Mouse (Mus musculus) ES-Bruce4 (cell line): ENCODE measurements at regions not wholly inside any gene's neighbourhood (a gene's known extent, or its start where the extent isn't known, plus 50 kb on each side); places are given as distances from the start of the nearest gene placed in this dataset.

Source experiments
- H3K27ac ChIP-seq: 2 replicates; pipeline ENCODE4 v1.5.1; 2012; ENCODE audit warnings: low read length, inconsistent platforms; ENCODE audit not compliant: insufficient read depth
- H3K27me3 ChIP-seq: 2 replicates; pipeline ENCODE4 v1.6.1; 2012; ENCODE audit warnings: mild to moderate bottlenecking, low read length, inconsistent platforms; ENCODE audit not compliant: control insufficient read depth, poor library complexity, insufficient read depth, severe bottlenecking
- H3K36me3 ChIP-seq: 2 replicates; pipeline ENCODE4 v1.6.1; 2012; ENCODE audit warnings: inconsistent platforms, mild to moderate bottlenecking, low read length, moderate library complexity; ENCODE audit not compliant: control insufficient read depth, poor library complexity, insufficient read depth, severe bottlenecking
- H3K4me1 ChIP-seq: one replicate; pipeline ENCODE4 v1.8.1; 2011; ENCODE audit warnings: low read length; ENCODE audit not compliant: control insufficient read depth, insufficient read depth
- H3K4me3 ChIP-seq: 2 replicates; pipeline ENCODE4 v1.5.1; 2011; ENCODE audit warnings: low read depth, mild to moderate bottlenecking, low read length
- H3K9ac ChIP-seq: 2 replicates; pipeline ENCODE4 v1.6.1; 2012; ENCODE audit warnings: low read depth, mild to moderate bottlenecking, inconsistent platforms; ENCODE audit not compliant: poor library complexity, severe bottlenecking
- H3K9me3 ChIP-seq: replicated peaks from 2 replicates; pipeline ENCODE4 v1.6.1; 2012; ENCODE audit warnings: mild to moderate bottlenecking, low read length, inconsistent platforms; ENCODE audit not compliant: control insufficient read depth, poor library complexity, insufficient read depth, severe bottlenecking
- CTCF ChIP-seq: IDR thresholded peaks from one replicate; pipeline ENCODE4 v1.8.1; 2011; ENCODE audit warnings: low read depth, low read length
- EP300 ChIP-seq: IDR thresholded peaks from 2 replicates; pipeline ENCODE4 v1.6.1; 2011; ENCODE audit warnings: low read depth, low read length; ENCODE audit not compliant: insufficient read depth
- POLR2A ChIP-seq: IDR thresholded peaks from one replicate; pipeline ENCODE4 v1.8.1; 2011; ENCODE audit warnings: low read length; ENCODE audit not compliant: insufficient read depth

GRCm38 (mm10) chr7:136825647-136826046 is 68.8 kb upstream of the Mgmt start:
- H3K4me1 ChIP-seq = no peaks in the 10 kb centered on the region
- H3K27ac ChIP-seq = no peak overlapping the region
- no peaks in the 10 kb centered on the region for H3K36me3 ChIP-seq
- H3K9me3 ChIP-seq = no peaks in the 10 kb centered on the region
- TF ChIP-seq CTCF = no peak
- TF ChIP-seq POLR2A = no peak
- TF ChIP-seq EP300 = no peak
- no peak overlapping the region; the same call in 1 of the 2 replicates for H3K9ac ChIP-seq
- no peaks in the 10 kb centered on the region for H3K27me3 ChIP-seq
- H3K4me3 ChIP-seq = peak overlapping the region; percentile 3; the same call in 1 of the 2 replicates

DNA sequence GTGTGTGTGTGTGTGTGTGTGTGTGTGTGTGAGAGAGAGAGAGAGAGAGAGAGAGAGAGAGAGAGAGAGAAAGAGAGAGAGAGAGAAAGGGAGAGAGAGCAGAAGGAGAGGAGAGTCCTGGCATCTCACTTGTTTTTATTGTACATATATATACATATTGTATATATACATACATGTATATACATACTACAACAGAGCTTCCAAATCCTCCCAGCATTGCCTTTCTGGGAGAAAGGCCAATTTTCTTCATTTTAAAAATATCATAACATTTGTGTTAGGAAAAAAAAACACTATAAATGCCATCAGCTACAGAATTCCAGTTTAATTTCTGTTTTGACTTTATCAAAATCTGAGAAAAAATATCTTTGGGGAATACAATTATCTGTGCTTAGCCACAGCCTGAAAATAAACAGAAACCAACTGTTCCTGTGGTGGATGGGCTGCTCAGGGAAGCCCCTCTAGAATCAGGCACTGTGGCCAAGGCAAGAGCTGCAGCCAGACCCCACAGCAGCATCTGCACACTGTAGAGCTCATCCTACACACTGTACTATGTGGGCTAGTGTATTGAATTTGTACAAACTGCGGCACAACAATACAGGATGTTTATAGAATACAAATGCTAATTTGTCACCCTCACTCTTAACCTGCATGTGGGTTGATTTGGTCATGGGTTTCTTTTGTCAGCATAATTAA is 64.6 kb upstream of the Mgmt start:
- H3K9ac ChIP-seq = no peak overlapping the region
- H3K27me3 ChIP-seq = no peaks in the 10 kb centered on the region
- no peaks in the 10 kb centered on the region for H3K9me3 ChIP-seq
- H3K36me3 ChIP-seq = no peaks in the 10 kb centered on the region
- H3K4me3 ChIP-seq = no peak overlapping the region
- H3K27ac ChIP-seq = no peak overlapping the region
- TF ChIP-seq POLR2A (no peak), CTCF (no peak), EP300 (no peak)
- no peaks in the 10 kb centered on the region for H3K4me1 ChIP-seq

GRCm38 (mm10) chr7:136832419-136832818 is 62.0 kb upstream of the Mgmt start:
- Histone ChIP-seq H3K27ac (no peak overlapping the region), H3K9me3 (no peaks in the 10 kb centered on the region; the same call in 1 of the 2 replicates), H3K4me1 (no peaks in the 10 kb centered on the region), H3K9ac (no peak overlapping the region), H3K36me3 (no peaks in the 10 kb centered on the region), H3K27me3 (no peaks in the 10 kb centered on the region), H3K4me3 (no peak overlapping the region)
- TF ChIP-seq CTCF (no peak), POLR2A (no peak), EP300 (no peak)

DNA sequence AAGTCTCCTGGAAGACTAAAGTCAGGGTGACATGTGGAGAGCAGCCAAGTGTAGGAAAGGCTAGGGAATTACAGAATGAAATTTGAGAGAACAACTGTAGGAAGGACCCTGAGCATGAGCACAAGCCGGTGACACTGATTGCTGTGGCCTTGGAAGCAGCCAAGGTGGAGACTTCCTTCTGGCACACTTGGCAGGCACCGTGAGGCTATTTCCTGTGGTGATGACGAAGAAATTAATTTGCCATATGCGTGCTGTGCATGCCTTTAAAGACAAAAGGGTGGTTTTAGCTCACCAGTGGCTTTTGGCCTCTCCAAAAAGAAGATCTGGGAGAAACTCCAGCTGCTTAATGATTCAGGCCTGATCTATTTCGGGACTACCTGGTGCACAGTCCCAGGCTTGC is 55.4 kb upstream of the Mgmt start:
- Histone ChIP-seq H3K9me3 (no peaks in the 10 kb centered on the region; the same call in 1 of the 2 replicates), H3K27me3 (no peaks in the 10 kb centered on the region; the same call in 1 of the 2 replicates), H3K9ac (no peak overlapping the region), H3K4me3 (no peak overlapping the region), H3K36me3 (no peaks in the 10 kb centered on the region), H3K4me1 (no peaks in the 10 kb centered on the region), H3K27ac (no peak overlapping the region)
- TF ChIP-seq CTCF (no peak), EP300 (no peak), POLR2A (no peak)

GRCm38 (mm10) chr7:136840224-136840623 is 54.2 kb upstream of the Mgmt start:
- Histone ChIP-seq H3K4me1 (no peaks in the 10 kb centered on the region), H3K4me3 (no peak overlapping the region), H3K9me3 (no peaks in the 10 kb centered on the region; the same call in 1 of the 2 replicates), H3K9ac (no peak overlapping the region), H3K27ac (no peak overlapping the region), H3K27me3 (no peaks in the 10 kb centered on the region; the same call in 1 of the 2 replicates), H3K36me3 (no peaks in the 10 kb centered on the region)
- no peak for TF ChIP-seq CTCF
- no peak for TF ChIP-seq EP300
- TF ChIP-seq POLR2A = no peak

DNA sequence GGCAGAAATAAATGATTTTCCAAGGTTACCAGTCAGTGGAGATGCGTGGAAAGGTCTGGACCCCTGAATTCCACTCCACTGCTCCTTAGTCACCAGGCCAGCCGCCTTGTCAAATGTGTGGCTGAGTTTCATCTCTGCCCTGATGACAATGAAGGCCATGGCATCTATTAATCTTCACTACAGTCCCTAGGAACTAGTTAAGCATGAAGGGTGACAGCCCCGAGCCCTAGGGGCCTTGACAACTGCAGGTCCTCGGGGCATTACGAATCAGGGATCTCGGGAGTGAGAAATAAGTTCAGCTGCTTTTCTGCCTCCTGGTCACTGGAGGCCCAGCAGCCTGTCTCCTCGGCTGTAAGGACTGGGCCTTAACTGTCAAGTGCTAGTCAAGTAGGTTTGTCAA is 51.7 kb upstream of the Mgmt start:
- Histone ChIP-seq H3K9ac (no peak overlapping the region), H3K4me1 (no peaks in the 10 kb centered on the region), H3K36me3 (no peaks in the 10 kb centered on the region), H3K4me3 (no peak overlapping the region), H3K27me3 (no peaks in the 10 kb centered on the region; the same call in 1 of the 2 replicates), H3K27ac (no peak overlapping the region), H3K9me3 (no peaks in the 10 kb centered on the region)
- no peak for TF ChIP-seq CTCF
- no peak for TF ChIP-seq POLR2A
- TF ChIP-seq EP300 = no peak
